Mouse (Mus musculus) erythroblast, embryonic 14.5 days (primary cell): Measurements from ENCODE around the gene Btbd6. TPM values are rescaled to one million over a fixed set of nuclear protein-coding genes. Genes with fewer than 3 reads are reported as not detected.

Source experiments
- H3K27me3 ChIP-seq: 2 replicates; pipeline ENCODE4 v1.6.1; 2012; ENCODE audit warnings: inconsistent platforms; ENCODE audit not compliant: control insufficient read depth
- H3K36me3 ChIP-seq: 2 replicates; pipeline ENCODE4 v1.6.1; 2012; ENCODE audit warnings: mild to moderate bottlenecking, inconsistent platforms; ENCODE audit not compliant: control insufficient read depth
- H3K4me1 ChIP-seq: 2 replicates; pipeline ENCODE4 v1.6.1; 2012; ENCODE audit warnings: inconsistent platforms; ENCODE audit not compliant: control insufficient read depth
- H3K4me3 ChIP-seq: replicated peaks from 2 replicates; pipeline ENCODE3; 2012; ENCODE audit warnings: moderate library complexity, mild to moderate bottlenecking, inconsistent platforms
- H3K9me3 ChIP-seq: 2 replicates; pipeline ENCODE4 v1.6.1; 2012; ENCODE audit warnings: low read length, inconsistent platforms, mixed read lengths; ENCODE audit not compliant: control insufficient read depth
- GATA1 ChIP-seq: IDR thresholded peaks from 2 replicates; pipeline ENCODE4 v1.6.1; 2012; ENCODE audit warnings: low read length, inconsistent platforms, mixed read lengths
- TAL1 ChIP-seq: IDR thresholded peaks from 3 replicates; pipeline ENCODE4 v1.6.1; 2012; ENCODE audit warnings: low read length, inconsistent platforms, mixed read lengths
- polyA plus RNA-seq: library from polyadenylated mRNA; stranded (reverse); fragments of >175 nt; gene quantifications from 2 replicates; pipeline ENCODE4 v1.2.3, GENCODE M21; 2012

The Btbd6 gene
- polyA plus RNA-seq, 1 experiment: 2.6 TPM

DNA sequence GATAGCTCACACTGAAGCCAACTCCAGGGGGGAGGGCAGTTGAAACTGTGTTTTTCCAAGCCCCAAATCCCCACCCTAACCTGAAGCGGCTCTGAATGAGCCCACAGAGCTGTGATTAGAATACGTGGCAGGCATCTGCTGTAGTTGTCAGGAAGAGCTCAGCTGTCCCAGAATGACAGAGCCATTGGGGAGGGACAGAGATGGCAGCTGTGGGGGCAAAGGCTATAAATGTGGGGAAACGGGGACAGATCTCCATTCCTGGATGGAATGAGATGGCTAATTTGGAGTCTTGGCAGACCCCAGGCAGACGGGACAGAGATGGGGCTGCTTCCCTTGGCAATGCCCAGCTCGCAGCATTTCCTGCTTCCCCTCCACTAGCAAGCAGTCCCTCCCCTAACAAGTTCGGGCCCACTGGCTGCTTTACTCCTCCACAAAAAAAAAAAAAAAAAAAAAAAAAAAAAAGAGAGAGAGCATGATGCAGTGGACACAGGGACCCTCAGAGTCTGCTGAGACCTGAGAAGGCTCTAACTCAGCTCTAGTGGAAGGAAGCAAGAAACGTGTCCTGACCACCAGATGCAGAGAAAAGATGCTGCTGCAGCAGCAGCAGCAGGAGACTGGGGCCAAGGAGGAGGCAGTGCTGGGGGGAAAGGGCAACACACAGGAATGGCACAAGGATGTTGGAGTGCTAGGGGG, 25.0 kb upstream of the Btbd6 start:
- Histone ChIP-seq H3K4me3 (no peak overlapping the region), H3K36me3 (no peaks in the 10 kb centered on the region), H3K4me1 (peaks cover 24% of the 10 kb centered on the region), H3K9me3 (no peaks in the 10 kb centered on the region), H3K27me3 (peaks cover 61% of the 10 kb centered on the region)
- TF ChIP-seq GATA1: no peak
- TF ChIP-seq TAL1: no peak

DNA sequence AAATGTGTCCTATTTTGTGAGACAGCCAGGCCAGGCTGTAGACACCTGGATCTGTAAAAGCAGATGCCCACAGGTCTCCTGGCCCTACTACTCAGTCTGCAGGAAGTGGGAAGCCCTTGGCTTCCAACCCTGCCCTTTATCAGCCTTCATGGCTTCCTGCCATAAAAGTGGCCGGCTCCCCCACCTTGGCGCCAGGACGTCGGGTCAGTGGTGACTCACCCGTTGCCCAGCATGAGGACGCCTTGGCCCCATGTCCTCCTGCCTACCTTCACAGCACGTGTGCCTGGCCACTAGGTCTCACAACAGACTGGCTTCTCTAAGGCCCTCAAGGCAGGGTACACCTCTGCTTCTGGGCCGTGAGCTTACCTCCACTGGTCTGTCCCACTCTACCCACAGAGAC, 23.8 kb upstream of the Btbd6 start:
- H3K4me1 ChIP-seq: peaks cover 24% of the 10 kb centered on the region
- no peak overlapping the region for H3K4me3 ChIP-seq
- no peaks in the 10 kb centered on the region for H3K9me3 ChIP-seq
- H3K27me3 ChIP-seq: peaks cover 57% of the 10 kb centered on the region
- peaks cover 2% of the 10 kb centered on the region for H3K36me3 ChIP-seq
- no peak for TF ChIP-seq GATA1
- no peak for TF ChIP-seq TAL1

DNA sequence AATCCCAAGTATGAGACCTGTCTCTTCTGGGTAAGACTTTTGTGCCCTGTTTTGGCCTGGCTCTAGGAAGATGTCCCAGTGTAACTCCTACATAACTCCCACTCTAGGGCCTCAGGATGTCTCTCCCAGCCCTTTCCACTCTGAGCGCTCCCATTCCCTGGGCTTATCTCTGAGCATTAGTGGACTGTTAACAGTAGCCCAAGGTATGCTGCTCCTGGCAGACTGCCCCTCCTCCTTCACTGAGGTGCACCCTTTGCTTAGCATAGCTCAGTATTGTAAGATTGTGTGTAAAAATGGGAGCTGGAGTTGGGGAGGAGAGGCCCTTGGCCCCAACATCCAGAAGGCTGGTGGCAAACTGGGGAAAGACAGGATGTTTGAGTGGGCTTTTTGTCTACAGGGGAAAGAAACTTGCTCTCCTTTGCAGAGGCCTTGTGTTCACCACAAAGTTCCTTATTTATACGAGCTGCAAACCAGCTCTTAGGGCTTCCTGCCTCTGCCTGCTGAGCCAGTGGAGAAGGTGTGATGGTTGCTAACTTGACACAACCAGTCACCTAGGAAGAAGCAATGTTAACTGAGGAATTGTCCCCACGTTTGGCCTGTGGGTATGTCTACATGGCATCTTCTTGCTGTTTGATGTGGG, 23.2 kb upstream of the Btbd6 start:
- no peak overlapping the region for H3K4me3 ChIP-seq
- H3K9me3 ChIP-seq: no peaks in the 10 kb centered on the region
- peaks cover 24% of the 10 kb centered on the region for H3K4me1 ChIP-seq
- peaks cover 7% of the 10 kb centered on the region for H3K36me3 ChIP-seq
- peaks cover 53% of the 10 kb centered on the region for H3K27me3 ChIP-seq
- TF ChIP-seq TAL1 (no peak), GATA1 (no peak)

DNA sequence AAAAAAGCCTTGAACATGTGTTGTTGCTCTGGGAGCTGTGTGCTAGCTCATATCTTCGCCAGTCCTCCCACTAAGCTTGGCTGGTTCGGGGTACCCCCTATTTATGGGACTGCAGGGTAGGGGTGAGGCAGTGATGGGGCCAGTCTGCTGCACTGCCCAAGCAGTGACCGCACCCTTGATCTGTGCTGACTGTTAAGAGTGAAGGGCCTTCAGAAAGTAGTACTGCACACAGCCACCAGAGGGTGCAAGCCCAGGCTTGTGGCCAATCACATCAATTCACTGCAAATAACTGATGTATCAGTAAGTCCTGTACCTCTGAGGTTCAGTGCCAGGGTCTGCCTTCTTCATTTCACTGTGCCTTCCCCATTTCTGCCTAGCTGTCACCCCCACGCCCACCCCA, 20.5 kb upstream of the Btbd6 start:
- Histone ChIP-seq H3K9me3 (no peaks in the 10 kb centered on the region), H3K36me3 (peaks cover 34% of the 10 kb centered on the region), H3K27me3 (peaks cover 26% of the 10 kb centered on the region), H3K4me1 (peaks cover 11% of the 10 kb centered on the region), H3K4me3 (no peak overlapping the region)
- TF ChIP-seq TAL1 (no peak), GATA1 (no peak)

DNA sequence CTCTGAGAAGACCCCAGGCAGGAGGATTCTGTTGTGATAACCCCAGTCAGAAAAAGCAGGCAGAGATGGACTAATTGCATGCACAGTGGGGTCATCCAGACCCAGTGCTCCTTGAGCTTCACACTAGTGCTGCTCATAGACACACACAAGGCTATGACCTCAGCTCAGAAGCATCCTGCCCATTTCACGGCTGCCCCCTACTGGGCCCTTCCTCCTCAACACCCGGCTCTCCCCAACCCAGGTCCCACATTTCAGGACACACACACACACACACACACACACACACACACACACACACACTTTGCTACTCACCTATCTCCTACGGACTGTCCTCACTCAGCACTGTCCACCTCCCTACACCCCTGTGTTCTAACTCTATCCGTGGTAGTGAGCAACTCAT, 18.0 kb upstream of the Btbd6 start:
- Histone ChIP-seq H3K4me3 (no peak overlapping the region), H3K27me3 (peaks cover 2% of the 10 kb centered on the region), H3K4me1 (peaks cover 4% of the 10 kb centered on the region), H3K36me3 (peaks cover 59% of the 10 kb centered on the region), H3K9me3 (no peaks in the 10 kb centered on the region)
- TF ChIP-seq GATA1: no peak
- TF ChIP-seq TAL1: no peak

DNA sequence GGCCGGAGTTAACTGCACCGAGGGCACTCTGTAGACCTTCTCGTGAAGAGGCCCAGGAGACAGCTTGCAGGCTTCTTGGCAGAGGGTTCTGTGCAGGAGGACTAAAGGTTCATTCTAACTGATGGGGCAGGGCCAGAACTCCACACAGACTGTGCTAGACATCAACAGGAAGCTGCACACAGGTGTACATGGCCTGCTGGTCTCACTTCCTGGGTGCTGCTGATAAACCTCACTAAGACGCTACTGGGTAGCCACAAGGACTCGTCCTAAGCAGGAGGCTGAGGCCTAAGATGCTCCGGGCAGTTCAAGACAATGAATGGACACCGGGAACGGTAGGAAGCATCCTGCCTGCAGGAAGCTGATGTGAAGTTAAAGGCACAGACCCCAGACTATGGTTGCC, 16.9 kb upstream of the Btbd6 start:
- peaks cover 4% of the 10 kb centered on the region for H3K4me1 ChIP-seq
- H3K4me3 ChIP-seq: no peak overlapping the region
- no peaks in the 10 kb centered on the region for H3K27me3 ChIP-seq
- H3K9me3 ChIP-seq: no peaks in the 10 kb centered on the region
- TF ChIP-seq GATA1 (no peak), TAL1 (no peak)
- peaks cover 70% of the 10 kb centered on the region for H3K36me3 ChIP-seq

DNA sequence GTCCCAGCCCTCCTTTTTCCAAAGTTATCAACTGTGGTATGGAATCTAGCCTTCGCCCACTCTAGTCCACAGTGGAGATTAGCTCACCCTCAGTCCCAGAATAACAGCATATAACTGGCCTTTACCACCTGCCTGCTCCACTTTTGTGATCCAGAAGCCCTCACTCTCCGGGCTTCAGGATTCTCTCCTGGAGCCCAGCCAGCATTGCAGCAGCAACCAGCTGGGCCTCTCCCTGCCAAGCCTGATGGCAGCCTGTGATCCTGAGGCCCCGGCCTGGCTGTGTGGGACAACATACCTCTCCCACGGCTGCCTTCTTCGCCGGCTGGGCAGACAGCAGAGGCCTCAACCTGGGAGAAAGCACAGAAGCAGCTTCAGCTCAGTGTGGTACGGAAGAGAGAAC, 14.9 kb upstream of the Btbd6 start:
- no peaks in the 10 kb centered on the region for H3K27me3 ChIP-seq
- TF ChIP-seq GATA1: no peak
- TF ChIP-seq TAL1: no peak
- no peaks in the 10 kb centered on the region for H3K4me1 ChIP-seq
- no peaks in the 10 kb centered on the region for H3K9me3 ChIP-seq
- H3K36me3 ChIP-seq: peaks cover 89% of the 10 kb centered on the region
- H3K4me3 ChIP-seq: no peak overlapping the region

DNA sequence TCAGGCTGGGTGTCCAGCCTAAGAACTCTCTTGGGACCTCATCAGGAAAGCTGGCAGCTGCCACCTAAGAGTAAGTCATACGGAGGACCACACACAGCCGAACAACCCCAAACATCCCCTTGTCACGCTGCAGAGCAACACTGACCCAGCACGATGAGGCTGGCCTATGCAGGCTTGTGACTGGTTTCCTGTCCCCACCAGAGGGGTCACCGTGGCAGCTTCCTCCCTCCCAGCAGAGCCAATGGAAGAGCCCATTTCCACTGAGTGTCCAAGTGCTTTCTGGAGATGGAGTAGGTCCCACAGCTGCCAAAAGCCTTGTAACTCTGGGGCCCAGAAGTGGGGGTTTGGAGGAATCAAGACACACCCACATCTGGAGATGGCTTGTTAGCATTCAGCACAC, 14.4 kb upstream of the Btbd6 start:
- Histone ChIP-seq H3K4me1 (no peaks in the 10 kb centered on the region), H3K4me3 (no peak overlapping the region), H3K27me3 (no peaks in the 10 kb centered on the region), H3K36me3 (peaks cover 92% of the 10 kb centered on the region), H3K9me3 (no peaks in the 10 kb centered on the region)
- no peak for TF ChIP-seq GATA1
- TF ChIP-seq TAL1: no peak

DNA sequence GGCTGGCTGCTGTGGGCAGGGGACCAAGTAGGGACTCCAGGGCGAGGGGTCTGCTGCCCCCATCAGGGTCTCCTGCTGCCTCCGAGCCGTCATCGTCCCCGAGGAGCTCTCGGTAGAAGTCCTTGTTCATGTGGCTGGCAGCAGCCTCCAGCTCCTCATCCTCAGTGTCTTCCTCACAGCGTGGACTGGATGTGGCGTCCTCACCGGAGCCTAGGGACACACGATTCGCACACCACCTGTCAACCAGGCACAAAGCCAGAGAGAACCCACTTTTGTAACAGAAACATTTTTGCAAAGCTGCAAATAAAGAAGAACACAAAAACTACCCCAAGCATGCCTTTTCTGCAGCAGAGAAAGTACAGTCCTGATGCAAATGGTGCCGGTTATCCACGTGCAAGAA, 10.5 kb upstream of the Btbd6 start:
- H3K36me3 ChIP-seq: peaks cover 100% of the 10 kb centered on the region
- TF ChIP-seq TAL1: no peak
- TF ChIP-seq GATA1: no peak

More for the DNA sequence above, 10.5 kb upstream of the Btbd6 start:
- H3K4me1 ChIP-seq: no peaks in the 10 kb centered on the region
- H3K4me3 ChIP-seq: no peak overlapping the region
- no peaks in the 10 kb centered on the region for H3K27me3 ChIP-seq
- H3K9me3 ChIP-seq: no peaks in the 10 kb centered on the region
